Mouse (Mus musculus) CH12.LX (cell line): ENCODE measurements around the gene Rpl32. TPM values are rescaled to one million over a fixed set of nuclear protein-coding genes. Genes with fewer than 3 reads are reported as not detected.

Source experiments
- DNase-seq: peaks from one replicate; pipeline ENCODE4 v3.0.0-alpha.2; 2013; ENCODE audit errors: extremely low read depth
- H3K27ac ChIP-seq: 2 replicates; pipeline ENCODE4 v1.5.1; 2012; ENCODE audit warnings: low read depth, mild to moderate bottlenecking, control low read depth, moderate library complexity; ENCODE audit not compliant: insufficient read depth
- H3K27me3 ChIP-seq: replicated peaks from 2 replicates; pipeline ENCODE3; 2012; ENCODE audit warnings: inconsistent platforms
- H3K36me3 ChIP-seq, 2 experiments: replicated peaks in 1 of 2; 2 replicates each; pipeline versions ENCODE3 to v1.6.1; 2012; ENCODE audit warnings: inconsistent platforms in 1 of 2, low read length in 1 of 2, mild to moderate bottlenecking in 1 of 2, mixed read lengths in 1 of 2, moderate library complexity in 1 of 2; ENCODE audit not compliant: control insufficient read depth in 1 of 2, insufficient read depth in 1 of 2
- H3K4me1 ChIP-seq, 2 experiments: 2 replicates each; pipeline ENCODE4 v1.6.1; 2012; ENCODE audit warnings: inconsistent platforms in 1 of 2, moderate library complexity in 1 of 2; ENCODE audit not compliant: insufficient read depth in 2 of 2, control insufficient read depth in 1 of 2
- H3K4me2 ChIP-seq: 2 replicates; pipeline ENCODE4 v1.6.1; 2012; ENCODE audit warnings: low read depth, mild to moderate bottlenecking, control low read depth; ENCODE audit not compliant: poor library complexity, insufficient read depth, severe bottlenecking
- H3K4me3 ChIP-seq, 3 experiments: fragments of 150-350 bp in 1 of 3; sonication (generic) in 1 of 3; replicated peaks in 1 of 3; 2 replicates each; pipeline versions ENCODE3 to v1.5.1; 2011 to 2012; ENCODE audit warnings: low read depth in 2 of 3, low read length in 2 of 3, mild to moderate bottlenecking in 2 of 3, moderate library complexity in 2 of 3, control low read depth in 1 of 3, improper control_type of control experiment in 1 of 3, inconsistent platforms in 1 of 3, mixed read lengths in 1 of 3; ENCODE audit not compliant: poor library complexity in 1 of 3
- H3K79me2 ChIP-seq: replicated peaks from 2 replicates; pipeline ENCODE4 v1.6.1; 2012; ENCODE audit warnings: mild to moderate bottlenecking, moderate library complexity; ENCODE audit not compliant: control insufficient read depth, poor library complexity, insufficient read depth, severe bottlenecking; ENCODE audit errors: extremely low read depth
- H3K9ac ChIP-seq: 2 replicates; pipeline ENCODE4 v1.6.1; 2012; ENCODE audit warnings: low read depth, mild to moderate bottlenecking, control low read depth, moderate library complexity; ENCODE audit not compliant: insufficient read depth
- H3K9me3 ChIP-seq: replicated peaks from 2 replicates; pipeline ENCODE3; 2012; ENCODE audit warnings: low read length, inconsistent platforms, mixed read lengths
- CHD2 ChIP-seq: IDR thresholded peaks from 2 replicates; pipeline ENCODE4 v1.6.1; 2011; ENCODE audit warnings: low read length, improper control_type of control experiment
- CTCF ChIP-seq, 2 experiments: IDR thresholded peaks in 1 of 2; conservative IDR thresholded peaks in 1 of 2; 2 replicates each; pipeline ENCODE4 v1.5.1; 2011 to 2012; ENCODE audit warnings: low read depth in 2 of 2, low read length in 2 of 2, improper control_type of control experiment in 1 of 2, inconsistent platforms in 1 of 2, mild to moderate bottlenecking in 1 of 2, moderate library complexity in 1 of 2
- E2F4 ChIP-seq: IDR thresholded peaks from 2 replicates; pipeline ENCODE4 v1.6.1; 2011; ENCODE audit warnings: low read depth, low read length, improper control_type of control experiment; ENCODE audit not compliant: insufficient replicate concordance
- EP300 ChIP-seq: IDR thresholded peaks from 2 replicates; pipeline ENCODE4 v1.6.1; 2011; ENCODE audit warnings: low read length, improper control_type of control experiment
- HCFC1 ChIP-seq: IDR thresholded peaks from 2 replicates; pipeline ENCODE4 v1.6.1; 2012; ENCODE audit warnings: low read depth, mild to moderate bottlenecking, inconsistent platforms, low read length, improper control_type of control experiment
- JUND ChIP-seq: conservative IDR thresholded peaks from 2 replicates; pipeline ENCODE4 v1.6.1; 2011; ENCODE audit warnings: low read depth, low read length, improper control_type of control experiment
- KAT2A ChIP-seq: IDR thresholded peaks from 2 replicates; pipeline ENCODE4 v1.6.1; 2012; ENCODE audit warnings: low read length, improper control_type of control experiment, inconsistent platforms; ENCODE audit not compliant: insufficient replicate concordance
- MAFK ChIP-seq: IDR thresholded peaks from 2 replicates; pipeline ENCODE4 v1.6.1; 2011; ENCODE audit warnings: low read length, improper control_type of control experiment; ENCODE audit not compliant: insufficient replicate concordance
- MXI1 ChIP-seq: IDR thresholded peaks from 2 replicates; pipeline ENCODE4 v1.6.1; 2011; ENCODE audit warnings: mild to moderate bottlenecking, low read depth, low read length, improper control_type of control experiment
- NELFE ChIP-seq: IDR thresholded peaks from 2 replicates; pipeline ENCODE4 v1.6.1; 2011; ENCODE audit warnings: low read depth, low read length, improper control_type of control experiment
- NRF1 ChIP-seq: IDR thresholded peaks from 2 replicates; pipeline ENCODE4 v1.6.1; 2014; ENCODE audit warnings: low read depth, mild to moderate bottlenecking, inconsistent platforms, low read length, improper control_type of control experiment, moderate library complexity
- PAX5 ChIP-seq: IDR thresholded peaks from 2 replicates; pipeline ENCODE4 v1.6.1; 2012; ENCODE audit warnings: low read length, inconsistent platforms, mixed read lengths
- POLR2A ChIP-seq: IDR thresholded peaks from 2 replicates; pipeline ENCODE4 v1.6.1; 2011; ENCODE audit warnings: low read depth, mild to moderate bottlenecking, improper control_type of control experiment, low read length
- RAD21 ChIP-seq: IDR thresholded peaks from 2 replicates; pipeline ENCODE4 v1.6.1; 2011; ENCODE audit warnings: low read depth, mild to moderate bottlenecking, low read length, improper control_type of control experiment, moderate library complexity
- SMC3 ChIP-seq: IDR thresholded peaks from 2 replicates; pipeline ENCODE4 v1.6.1; 2011; ENCODE audit warnings: low read depth, low read length, improper control_type of control experiment
- TBP ChIP-seq: conservative IDR thresholded peaks from 2 replicates; pipeline ENCODE4 v1.6.1; 2011; ENCODE audit warnings: low read depth, low read length, improper control_type of control experiment
- UBTF ChIP-seq: IDR thresholded peaks from 2 replicates; pipeline ENCODE4 v1.6.1; 2012; ENCODE audit warnings: low read depth, mild to moderate bottlenecking, inconsistent platforms, low read length, improper control_type of control experiment, moderate library complexity
- ZC3H11A ChIP-seq: IDR thresholded peaks from 2 replicates; pipeline ENCODE4 v1.6.1; 2012; ENCODE audit warnings: low read depth, mild to moderate bottlenecking, inconsistent platforms, low read length, improper control_type of control experiment
- ZKSCAN1 ChIP-seq: IDR thresholded peaks from 2 replicates; pipeline ENCODE4 v1.6.1; 2012; ENCODE audit warnings: low read depth, inconsistent platforms, low read length, improper control_type of control experiment, borderline replicate concordance
- ZNF384 ChIP-seq: IDR thresholded peaks from 2 replicates; pipeline ENCODE4 v1.6.1; 2012; ENCODE audit warnings: low read depth, low read length, improper control_type of control experiment, inconsistent platforms
- dilution Hi-C: fragments of 300-500 bp; cut with MboI; formaldehyde crosslinking; loops from 2 replicates; pipeline ENCODE4 v1.14.3; 2020; ENCODE audit warnings: low sequenced_read_pairs; ENCODE audit not compliant: extremely low pct_unique_long_range_greater_than_20kb, extremely low pct_ligation_motif_present
- in situ Hi-C: fragments of 300-500 bp; cut with MboI; formaldehyde crosslinking; loops from 3 replicates; pipeline ENCODE4 v1.14.3; 2019; ENCODE audit warnings: low sequenced_read_pairs, low pct_ligation_motif_present, low pct_unique_long_range_greater_than_20kb, mixed read lengths
- polyA plus RNA-seq: library from polyadenylated mRNA; unstranded; fragments of >175 nt; gene quantifications from 2 replicates; pipeline ENCODE4 v1.2.1, GENCODE M21; 2012; ENCODE audit warnings: low read depth; ENCODE audit not compliant: insufficient read length
- total RNA-seq, 2 experiments: library from RNA; depleted of rRNA; stranded (reverse); fragments of 300-350 nt in 1 of 2; fragments of >200 nt in 1 of 2; gene quantifications; 2 replicates each; pipeline ENCODE4 v1.2.3; 2012 to 2014

The Rpl32 gene
- total and polyA plus RNA-seq, 3 experiments: 3,370 to 7,473 (median 5,276) TPM

GRCm38 (mm10) chr6:115804432-115805192 is 3.9 kb downstream of the Rpl32 start (continued):
- no peak for TF ChIP-seq MXI1
- no peak for TF ChIP-seq JUND
- TF ChIP-seq ZC3H11A: no peak

DNA sequence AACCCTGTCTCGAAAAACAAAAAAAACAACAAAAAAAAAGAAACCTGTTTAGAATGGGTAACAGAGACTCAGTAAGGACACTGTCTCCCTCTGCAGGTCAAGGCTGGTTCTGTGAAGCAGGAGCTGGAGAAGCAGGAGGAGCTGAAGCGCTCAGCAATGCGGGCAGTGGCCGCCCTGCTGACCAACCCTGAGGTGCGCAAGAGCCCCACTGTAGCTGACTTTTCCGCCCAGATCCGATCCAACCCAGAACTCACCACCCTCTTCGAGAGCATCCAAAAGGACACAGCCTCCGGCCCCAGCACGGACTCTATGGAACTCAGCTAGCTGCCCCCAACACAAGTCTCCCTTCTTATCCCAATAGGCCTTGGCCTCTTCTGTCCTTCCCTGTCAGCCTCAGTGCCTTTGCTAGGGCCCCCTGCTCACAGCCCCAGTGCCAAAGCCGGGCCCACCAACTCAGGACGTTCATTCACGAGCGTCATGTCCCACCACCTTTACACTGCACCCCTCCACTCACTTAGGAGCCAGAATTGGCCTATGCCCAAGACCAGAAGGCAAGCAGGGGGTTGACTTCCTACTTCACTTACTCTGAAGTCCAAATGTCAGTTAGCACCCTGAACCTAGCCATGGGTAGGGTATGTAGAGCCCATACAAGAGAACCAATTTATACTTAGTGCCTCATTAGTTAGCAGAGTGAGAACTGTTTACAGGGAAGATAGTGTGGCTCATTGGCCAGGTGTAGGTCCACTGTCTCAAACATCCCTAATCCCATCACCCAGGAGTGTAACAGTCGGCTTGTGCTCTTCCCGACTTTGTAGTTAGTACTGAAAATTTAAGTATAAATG is 4.8 kb downstream of the Rpl32 start:
- H3K9me3 ChIP-seq: no peaks in the 10 kb centered on the region
- no peak overlapping the region for H3K9ac ChIP-seq
- peaks cover 40% of the 10 kb centered on the region for H3K79me2 ChIP-seq
- peak; percentile 79 for DNase-seq
- peak; percentile 35; the same call in 1 of the 2 replicates for TF ChIP-seq POLR2A
- peak; percentile 7; the same call in 1 of the 2 replicates for TF ChIP-seq CHD2
- no peak for TF ChIP-seq PAX5
- TF ChIP-seq SMC3: peak; percentile 56
- peak; percentile 59 for TF ChIP-seq RAD21
- TF ChIP-seq ZC3H11A: no peak
- TF ChIP-seq ZNF384: peak; percentile 87
- peak in 1 of 2 experiments; percentile 73; a peak in 3 of 4 replicates for TF ChIP-seq CTCF (conservative IDR thresholded peaks at IDR 0.05 in 1 of 2, IDR thresholded peaks at IDR 0.05 in 1 of 2; ENCODE audit: low read depth in 2 of 2, low read length in 2 of 2)
- TF ChIP-seq, all 38 proteins: peak for 6
- in situ Hi-C loops (no loop called here), dilution Hi-C loops (no loop called here)
- peaks cover 68 to 86% of the 10 kb centered on the region in 2 experiments for H3K36me3 ChIP-seq
- peak overlapping the region; percentile 14; the same call in 1 of the 2 replicates for H3K27ac ChIP-seq
- H3K27me3 ChIP-seq: no peaks in the 10 kb centered on the region
- H3K4me1 ChIP-seq: peaks cover 0 to 18% of the 10 kb centered on the region in 2 experiments; a peak in 2 of 4 replicates
- H3K4me2 ChIP-seq: no peak overlapping the region
- no peak overlapping the region for H3K4me3 ChIP-seq

DNA sequence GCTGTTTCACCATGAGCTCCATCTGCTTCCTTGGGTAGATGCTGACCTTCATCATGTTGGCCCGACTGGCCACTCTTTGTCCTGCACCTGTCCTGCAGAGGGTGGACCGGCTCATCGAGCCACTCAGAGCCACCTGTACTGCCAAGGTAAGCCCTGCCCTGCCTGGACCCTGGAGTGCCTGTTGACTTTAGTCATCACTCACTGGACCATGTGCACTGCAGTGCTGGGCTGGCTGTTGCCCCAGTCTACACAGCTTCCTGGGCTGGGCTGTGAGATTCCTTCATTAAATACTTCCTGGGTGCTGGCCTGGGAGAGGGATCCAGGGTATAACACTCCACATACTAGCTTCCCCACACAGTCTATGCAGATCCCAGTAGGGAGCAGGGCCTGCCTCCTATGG is 6.7 kb downstream of the Rpl32 start:
- dilution Hi-C loops: no loop called here
- H3K27me3 ChIP-seq: no peaks in the 10 kb centered on the region
- H3K9me3 ChIP-seq: no peaks in the 10 kb centered on the region
- in situ Hi-C loops: no loop called here
- no peak overlapping the region for H3K4me2 ChIP-seq
- H3K4me1 ChIP-seq: peaks cover 0 to 18% of the 10 kb centered on the region in 2 experiments; a peak in 2 of 4 replicates
- no peak overlapping the region for H3K4me3 ChIP-seq
- H3K36me3 ChIP-seq: peaks cover 78 to 94% of the 10 kb centered on the region in 2 experiments
- H3K79me2 ChIP-seq: peaks cover 23% of the 10 kb centered on the region
- H3K27ac ChIP-seq: no peak overlapping the region
- H3K9ac ChIP-seq: no peak overlapping the region
- DNase-seq: no peak
- TF ChIP-seq UBTF (no peak), POLR2A (no peak), PAX5 (no peak), HCFC1 (no peak), ZKSCAN1 (no peak), KAT2A (no peak), ZNF384 (no peak), NRF1 (no peak), E2F4 (no peak), TBP (no peak), EP300 (no peak), NELFE (no peak), MAFK (no peak)
